Mouse (Mus musculus) activated CD4-positive, CD25-positive, alpha-beta regulatory T cell, adult 4 months (primary cell): Measurements from ENCODE around the gene Pcgf1. TPM values are rescaled to one million over a fixed set of nuclear protein-coding genes. Genes with fewer than 3 reads are reported as not detected.

Experiments
- ATAC-seq: one replicate; pipeline ENCODE4 v1.8.0; 2017
- polyA plus RNA-seq, 2 experiments: library from polyadenylated mRNA; unstranded; fragments of 100-300 nt; shearing (Covaris generic); gene quantifications; one replicate each; pipeline ENCODE4 v1.2.1; 2017

Gene Pcgf1
- polyA plus RNA-seq, 2 experiments from 2014 or later = 31.2 to 35.9 TPM

- ATAC-seq = no peak
Observed at GRCm38 (mm10) chr6:83127419-83127818, 49.8 kb downstream of the Pcgf1 start.

Other genes starting within 250 kb of the Pcgf1 start
- 1 to 10 TPM; 2.7 to 3.8 TPM for gene Sema4f, start 138.1 kb upstream of the Pcgf1 start, polyA plus RNA-seq
- 1 to 10 TPM in 1 of 2 experiments, under 1 TPM in 1; 0.74 to 1.4 TPM for gene M1ap, start 131.0 kb upstream of the Pcgf1 start, polyA plus RNA-seq
- 10 to 100 TPM; 26.3 to 47.2 TPM for gene Dok1, start 44.4 kb upstream of the Pcgf1 start, polyA plus RNA-seq
- under 1 TPM in 1 of 2 experiments, not detected in 1; 0.26 TPM for gene Loxl3, start 43.7 kb upstream of the Pcgf1 start, polyA plus RNA-seq
- gene Aup1, start 23.3 kb upstream of the Pcgf1 start, polyA plus RNA-seq = 100 to 1,000 TPM; 432 to 455 TPM
- gene Htra2, start 22.6 kb upstream of the Pcgf1 start, polyA plus RNA-seq = 10 to 100 TPM; 19.0 to 22.2 TPM
- 1 to 10 TPM; 1.5 to 1.6 TPM for gene Dqx1, start 20.0 kb upstream of the Pcgf1 start, polyA plus RNA-seq
- not detected for gene Tlx2, start 7.6 kb upstream of the Pcgf1 start, polyA plus RNA-seq
- gene Lbx2, start 8.5 kb downstream of the Pcgf1 start, polyA plus RNA-seq = not detected
- gene Ccdc142, start 23.7 kb downstream of the Pcgf1 start, polyA plus RNA-seq = not detected
- gene Gm42688, start 23.7 kb downstream of the Pcgf1 start, polyA plus RNA-seq = 1 to 10 TPM in 1 of 2 experiments, under 1 TPM in 1; 0.52 to 1.0 TPM
- 10 to 100 TPM; 63.9 to 66.3 TPM for gene Mrpl53, start 31.2 kb downstream of the Pcgf1 start, polyA plus RNA-seq
- 10 to 100 TPM in 1 of 2 experiments, 1 to 10 TPM in 1; 8.7 to 12.5 TPM for gene Mogs, start 37.6 kb downstream of the Pcgf1 start, polyA plus RNA-seq
- gene Wbp1, start 43.7 kb downstream of the Pcgf1 start, polyA plus RNA-seq = 10 to 100 TPM; 21.2 to 31.7 TPM
- gene Ino80b, start 47.6 kb downstream of the Pcgf1 start, polyA plus RNA-seq = 1 to 10 TPM; 1.3 to 2.4 TPM
- not detected for gene Rtkn, start 57.6 kb downstream of the Pcgf1 start, polyA plus RNA-seq
- under 1 TPM in 1 of 2 experiments, not detected in 1; 0.73 TPM for gene Wdr54, start 78.5 kb downstream of the Pcgf1 start, polyA plus RNA-seq
- not detected for gene 1700003E16Rik, start 78.5 kb downstream of the Pcgf1 start, polyA plus RNA-seq
- gene Dctn1, start 88.1 kb downstream of the Pcgf1 start, polyA plus RNA-seq = 10 to 100 TPM; 12.7 to 24.6 TPM
- under 1 TPM; 0.48 to 0.76 TPM for gene Slc4a5, start 142.0 kb downstream of the Pcgf1 start, polyA plus RNA-seq
- 100 to 1,000 TPM; 124 to 145 TPM for gene Mthfd2, start 248.0 kb downstream of the Pcgf1 start, polyA plus RNA-seq
- 10 to 100 TPM; 66.3 to 74.8 TPM for gene Mob1a, start 248.1 kb downstream of the Pcgf1 start, polyA plus RNA-seq